Mouse (Mus musculus): ENCODE measurements around the gene Wdr64.

The Wdr64 gene

DNA sequence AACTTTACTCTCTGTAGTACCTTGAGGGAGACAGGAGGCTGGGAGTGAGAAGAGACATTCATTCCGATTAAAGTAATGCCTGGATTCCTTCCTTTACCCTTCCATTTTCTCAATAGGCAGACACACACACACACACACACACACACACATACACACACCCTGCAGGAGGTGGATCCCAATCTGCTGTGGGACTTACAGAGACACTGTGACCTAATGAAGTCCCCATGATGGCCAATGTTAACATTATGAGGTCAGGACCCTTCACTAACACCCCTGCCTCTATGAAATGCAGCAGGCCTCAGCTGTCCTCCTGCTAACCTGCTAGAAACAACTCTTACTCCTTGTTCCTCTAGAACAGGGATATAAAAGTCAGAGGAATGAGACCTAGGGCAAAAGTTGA lies at the start of gene Wdr64:
Gene Wdr64, plus strand, starts transcription at position 301 of the 400 bp plus-strand sequence.
- in situ Hi-C loops (cut with MboI) = loop anchor here (10.0 kb wide), 1 partner anchor 187 kb away; the partner anchor contains the start of gene Exo1

DNA sequence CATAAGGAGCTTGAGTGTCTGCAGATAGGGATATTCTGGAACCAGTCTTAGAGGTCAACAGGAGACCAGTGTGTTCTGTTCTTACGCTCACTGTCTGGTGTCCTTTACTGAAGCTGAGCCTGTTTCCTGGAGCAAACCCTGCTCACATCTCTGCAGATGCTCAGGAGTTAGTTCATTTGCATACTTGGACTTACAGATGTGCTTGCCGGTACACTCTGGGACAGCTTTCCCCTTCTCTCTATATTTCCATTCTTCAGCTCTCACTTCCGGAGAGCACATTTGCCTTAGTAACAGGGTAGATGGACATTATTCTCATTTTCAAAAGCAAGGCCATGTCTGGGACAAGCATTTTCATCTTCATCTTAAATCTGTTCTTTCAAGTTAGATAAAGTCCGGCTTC lies 49.8 kb upstream of the Wdr64 start:
- in situ Hi-C loops (cut with MboI) = no loop called here

DNA sequence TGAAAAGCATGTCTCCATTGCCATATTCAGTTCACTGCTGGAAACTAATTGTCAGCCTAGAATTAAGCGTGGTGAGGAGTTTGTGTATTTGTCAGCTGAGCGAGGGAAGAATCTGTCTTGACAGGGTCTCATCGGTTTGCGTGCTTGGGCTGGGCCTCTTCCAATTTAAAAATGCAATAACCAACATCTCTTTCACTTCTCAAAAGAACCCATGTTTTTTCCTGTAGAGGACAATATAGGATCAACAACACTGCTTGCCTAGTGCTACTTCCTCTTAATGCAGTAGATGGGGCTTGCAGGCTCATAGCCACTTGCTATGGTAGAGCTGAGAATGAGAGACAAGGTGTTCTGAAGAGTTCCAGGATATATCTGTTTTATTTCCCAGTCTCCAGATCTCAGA lies 38.5 kb upstream of the Wdr64 start:
- in situ Hi-C loops (cut with MboI) = no loop called here

DNA sequence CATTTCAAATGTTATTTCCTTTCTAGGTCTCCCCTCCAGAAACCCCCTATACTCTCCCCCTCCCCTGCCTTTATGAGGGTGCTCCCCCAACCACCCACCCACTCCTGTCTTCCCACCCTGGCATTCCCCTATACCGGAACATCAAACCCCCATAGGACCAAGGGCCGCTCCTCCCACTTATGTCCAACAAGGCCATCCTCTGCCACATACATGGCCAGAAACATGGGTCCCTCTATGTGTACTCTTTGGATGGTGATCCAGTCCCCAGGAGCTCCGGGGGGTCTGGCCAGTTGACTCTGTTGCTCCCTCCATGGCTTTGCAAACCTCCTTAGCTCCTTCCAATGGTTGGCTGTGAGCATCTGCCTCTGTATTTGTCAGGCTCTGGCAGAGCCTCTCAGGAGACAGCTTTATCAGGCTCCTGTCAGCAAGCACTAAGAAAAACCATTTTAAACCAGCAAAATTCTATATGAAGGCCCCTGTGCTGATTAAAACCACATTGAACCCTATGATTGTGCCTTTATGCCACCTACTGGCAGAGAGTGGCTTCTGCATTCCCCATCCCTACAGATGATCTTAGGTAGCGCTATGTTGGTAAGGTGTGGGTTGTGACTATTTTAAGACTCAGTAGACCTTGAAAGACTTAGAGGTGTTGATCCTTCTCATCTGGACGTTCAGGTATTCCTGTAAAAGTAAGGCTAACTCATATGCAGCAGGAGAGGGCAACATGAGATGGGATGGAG lies 29.6 kb upstream of the Wdr64 start:
- in situ Hi-C loops (cut with MboI) = loop anchor here (5.0 kb wide), 1 partner anchor 42 kb away; the partner anchor contains the start of gene Fh1

DNA sequence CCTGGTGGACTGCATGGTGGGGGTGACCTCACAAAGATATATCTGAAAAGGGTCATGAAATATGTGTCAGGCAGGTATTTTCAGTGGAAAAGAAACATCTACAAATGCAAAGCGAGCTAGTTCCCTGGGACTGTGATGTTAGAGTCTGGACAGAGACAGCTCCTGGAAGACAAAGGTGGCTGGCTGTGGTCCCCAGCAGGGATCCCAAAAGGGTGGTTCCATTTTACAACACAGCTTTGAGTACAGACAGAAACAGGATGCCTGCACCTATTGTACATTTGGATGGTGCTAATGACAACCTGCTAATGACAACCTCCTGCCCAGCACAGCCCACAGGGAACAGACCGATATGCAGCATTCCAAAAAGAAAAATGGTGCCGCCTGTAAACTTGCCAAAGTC lies 28.9 kb upstream of the Wdr64 start:
- in situ Hi-C loops (cut with MboI) = loop anchor here (5.0 kb wide), 1 partner anchor 42 kb away; the partner anchor contains the start of gene Fh1

DNA sequence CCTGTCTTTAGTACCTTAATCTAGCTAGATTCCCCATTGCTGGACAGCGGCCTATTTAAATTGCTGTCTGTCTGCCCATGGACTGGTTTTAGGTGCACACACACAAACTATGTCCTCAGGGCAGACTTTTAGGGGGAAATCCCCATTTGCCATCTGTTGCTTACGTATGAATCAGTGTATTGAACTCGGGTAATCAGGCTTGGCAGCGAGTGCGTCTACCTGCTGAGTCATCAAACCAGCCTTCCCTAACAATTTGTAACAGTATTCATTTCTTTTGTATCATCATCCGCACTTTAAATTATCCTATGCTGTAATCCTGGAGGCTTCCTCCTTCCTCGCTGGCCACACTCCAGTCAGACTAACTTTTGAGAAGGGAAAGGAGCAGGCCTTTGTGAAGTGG lies 28.4 kb upstream of the Wdr64 start:
- in situ Hi-C loops (cut with MboI) = no loop called here

DNA sequence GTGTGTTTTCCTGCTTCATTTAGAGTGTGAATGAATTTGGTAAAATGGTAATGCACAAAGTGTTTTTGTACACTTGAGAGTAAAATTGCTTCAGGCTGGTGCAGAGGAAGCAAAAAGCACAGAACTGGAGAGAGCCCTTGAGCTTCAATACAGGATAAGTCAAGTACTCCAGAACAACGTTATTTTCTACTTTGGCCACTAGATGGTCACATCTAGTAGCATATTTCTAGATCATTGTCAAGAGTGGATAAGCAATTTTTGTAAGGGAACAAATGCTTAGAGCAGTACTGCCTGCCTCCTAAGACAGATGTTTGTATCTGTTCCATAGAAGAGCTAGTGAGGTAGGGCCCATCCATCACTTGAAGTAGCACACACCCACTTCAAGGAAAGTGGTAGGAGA lies 26.8 kb upstream of the Wdr64 start:
- in situ Hi-C loops (cut with MboI) = no loop called here

DNA sequence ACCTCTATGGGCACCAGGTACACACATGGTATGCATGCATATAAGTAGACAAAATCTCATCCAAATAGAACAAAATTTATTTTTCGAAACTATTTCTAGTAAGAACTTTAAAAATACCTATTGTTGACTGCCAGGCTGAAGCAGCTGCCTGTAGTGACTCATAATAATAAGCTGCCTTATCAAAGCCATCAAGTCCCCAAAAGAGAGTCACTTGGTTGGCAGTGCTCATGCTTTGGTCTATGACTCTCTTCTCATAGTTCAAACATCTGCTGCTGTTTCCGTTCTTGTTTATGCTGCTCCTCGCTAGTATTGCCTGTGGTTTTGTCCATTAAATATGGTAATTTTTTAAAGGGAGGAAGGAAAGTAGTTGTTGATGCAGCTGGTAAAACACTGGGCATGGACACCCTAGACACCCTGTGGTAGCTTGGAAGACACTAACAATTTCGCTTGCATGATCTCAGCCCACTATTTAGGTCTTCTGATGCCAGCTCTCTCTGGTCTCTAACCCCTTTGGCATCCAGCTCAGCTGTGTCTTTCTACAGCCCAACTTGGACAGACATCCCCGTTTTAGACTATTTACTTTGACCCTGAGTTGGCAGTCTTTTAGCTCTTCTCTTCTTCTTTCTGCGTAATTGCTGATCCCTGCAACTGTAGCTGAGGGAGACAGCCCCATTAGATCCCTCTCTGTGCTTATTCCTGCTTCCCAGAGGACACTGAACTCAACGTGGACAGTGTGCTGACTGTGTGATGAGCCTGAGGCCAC lies 24.6 kb upstream of the Wdr64 start:
- in situ Hi-C loops (cut with MboI) = no loop called here

DNA sequence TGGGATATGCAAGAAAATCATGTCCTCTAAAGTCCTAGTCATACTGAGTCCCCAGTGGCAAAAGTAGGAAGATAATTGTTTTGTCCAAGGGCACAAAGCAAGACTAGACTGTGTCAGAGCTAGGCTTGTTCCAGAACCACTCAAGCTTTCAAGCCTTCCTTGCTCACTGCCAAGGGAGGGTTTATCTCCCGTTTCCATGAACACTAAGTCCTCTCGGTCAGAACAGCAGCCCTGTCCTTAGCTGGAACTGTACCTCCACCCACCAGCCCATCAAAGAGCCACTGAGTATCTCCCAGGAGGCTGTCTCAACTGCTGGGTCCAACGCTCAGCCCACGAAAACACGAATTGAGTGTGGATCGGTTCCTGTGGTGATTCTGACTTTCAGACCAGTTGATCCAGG lies 23.3 kb upstream of the Wdr64 start:
- in situ Hi-C loops (cut with MboI) = no loop called here

DNA sequence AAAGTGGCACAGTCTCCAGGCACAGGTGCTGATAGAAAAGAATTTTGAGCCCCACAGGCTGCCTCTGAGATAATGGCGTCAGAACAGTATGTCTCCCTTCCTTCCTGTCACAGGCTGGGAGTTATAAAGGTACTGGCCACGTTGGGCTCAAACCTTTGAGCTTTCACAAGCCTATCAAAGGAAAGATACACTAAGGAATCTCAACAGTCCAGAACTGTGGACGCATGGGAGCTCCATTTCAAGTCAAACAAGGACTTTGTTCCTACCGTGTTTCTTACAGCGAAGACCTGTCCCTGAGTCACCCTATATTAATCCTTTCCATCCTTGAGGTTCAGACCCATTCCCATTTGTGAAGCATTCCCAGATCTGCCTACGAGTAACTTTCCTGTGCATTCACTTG lies 20.9 kb upstream of the Wdr64 start:
- in situ Hi-C loops (cut with MboI) = no loop called here

DNA sequence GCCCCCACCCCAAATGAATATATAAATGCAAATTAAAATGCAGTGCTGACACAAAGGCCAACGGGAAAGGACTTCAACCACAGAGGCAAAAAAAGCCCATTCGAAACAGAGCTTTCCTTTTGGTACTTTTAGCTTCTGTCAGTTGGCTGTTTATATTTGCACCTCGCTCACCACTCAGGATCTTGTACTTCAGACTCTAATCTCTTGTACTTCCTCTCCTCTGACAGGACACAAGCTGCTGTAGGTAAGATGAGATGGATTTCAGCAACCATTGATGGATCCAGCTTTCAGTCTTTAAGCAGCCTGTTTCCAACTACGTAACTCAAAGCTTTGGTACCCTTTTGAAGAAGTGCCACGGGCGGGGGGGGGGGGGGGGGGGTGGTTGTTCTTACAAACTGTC lies 17.4 kb upstream of the Wdr64 start:
- in situ Hi-C loops (cut with MboI) = no loop called here

DNA sequence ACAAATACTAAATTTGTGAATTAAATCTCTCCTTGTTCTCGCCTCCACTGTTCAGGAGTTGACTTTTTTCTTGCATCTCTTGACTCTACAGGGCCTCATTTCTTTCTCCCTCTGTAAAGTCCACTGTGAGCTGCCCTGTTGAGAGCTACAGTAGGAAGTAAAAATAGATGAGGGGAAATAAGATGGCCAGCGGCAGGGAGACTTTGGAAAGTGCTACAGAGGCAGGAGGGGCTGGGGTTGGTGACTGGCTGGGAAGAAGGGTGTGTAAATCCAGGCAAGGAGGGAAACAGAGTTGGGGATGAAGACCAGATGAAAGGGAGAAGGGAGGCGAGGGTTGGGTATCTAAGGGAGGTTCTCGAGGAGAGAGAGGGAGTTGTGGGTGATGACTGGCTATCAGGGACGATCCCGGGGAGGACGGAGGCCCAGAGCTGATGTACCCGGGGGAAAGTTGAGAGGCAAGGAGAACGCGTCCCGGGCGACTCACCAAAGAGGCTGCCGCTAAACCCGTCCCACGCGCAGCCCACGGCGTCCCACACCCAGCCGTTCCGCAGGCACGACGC lies 6.6 kb upstream of the Wdr64 start:
- in situ Hi-C loops (cut with MboI) = loop anchor here (10.0 kb wide), 1 partner anchor 193 kb away; the partner anchor contains the start of gene Exo1

DNA sequence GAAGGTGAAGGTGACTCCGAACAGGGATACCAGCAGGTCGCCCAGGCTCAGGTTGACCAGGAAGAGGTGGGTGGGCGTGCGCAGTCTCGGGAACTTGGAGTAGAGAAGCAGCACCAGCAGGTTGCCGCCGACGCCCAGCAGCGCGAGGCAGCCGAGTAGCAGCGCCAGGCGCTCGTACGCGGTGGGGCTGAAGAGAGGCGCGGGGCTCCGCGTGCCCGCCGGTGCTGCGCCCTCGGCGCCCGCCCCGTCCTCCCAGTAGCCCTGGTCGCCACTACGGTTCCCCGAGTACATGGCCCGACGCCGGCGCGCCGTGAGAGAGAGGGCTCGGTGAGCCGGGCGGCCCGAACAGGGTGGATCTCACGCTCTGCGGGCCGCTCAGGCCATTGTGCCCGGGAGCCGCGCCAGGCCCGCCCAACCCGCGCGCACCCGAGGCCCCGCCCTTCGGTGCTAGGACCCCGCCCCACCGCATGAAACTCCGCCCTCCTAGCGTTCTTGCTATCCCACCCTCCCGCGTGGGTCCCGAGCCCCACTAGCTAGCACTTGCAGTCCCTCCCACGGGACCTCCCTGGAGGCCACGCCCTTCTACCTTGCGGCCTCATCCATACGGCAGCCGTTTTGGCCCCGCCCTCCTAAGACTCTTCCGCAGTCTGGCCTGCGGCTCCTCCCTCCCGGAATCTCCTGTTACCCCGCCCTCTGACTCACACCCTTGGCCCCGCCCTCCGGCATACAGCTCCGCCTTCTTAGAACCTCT lies 6.0 kb upstream of the Wdr64 start, which contains the start of the genes Opn3 and Chml:
Gene Opn3, minus strand, starts transcription at position 531 of the 751 bp plus-strand sequence.
Gene Chml, minus strand, starts transcription at position 656 of the 751 bp plus-strand sequence.
- in situ Hi-C loops (cut with MboI) = loop anchor here (10.0 kb wide), 1 partner anchor 192 kb away; the partner anchor contains the start of gene Exo1

DNA sequence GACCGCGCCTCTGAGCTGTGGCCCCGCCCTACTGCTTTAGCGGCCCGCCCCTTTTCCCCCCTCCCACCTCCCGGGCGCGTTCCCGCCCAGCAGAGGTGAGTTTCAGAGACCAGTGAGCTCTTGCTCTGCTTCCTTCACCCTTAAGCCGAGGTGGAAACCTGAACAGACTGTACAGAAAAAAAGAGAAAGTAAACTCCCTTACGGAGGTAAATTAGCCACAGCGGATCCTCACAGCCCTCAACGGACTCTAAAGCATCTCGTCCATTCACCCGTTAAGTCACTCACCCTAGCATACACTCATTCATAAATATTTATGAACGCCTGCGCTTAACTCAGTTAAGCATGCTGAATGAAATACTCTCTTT lies 5.4 kb upstream of the Wdr64 start:
- in situ Hi-C loops (cut with MboI) = loop anchor here (10.0 kb wide), 1 partner anchor 192 kb away; the partner anchor contains the start of gene Exo1

DNA sequence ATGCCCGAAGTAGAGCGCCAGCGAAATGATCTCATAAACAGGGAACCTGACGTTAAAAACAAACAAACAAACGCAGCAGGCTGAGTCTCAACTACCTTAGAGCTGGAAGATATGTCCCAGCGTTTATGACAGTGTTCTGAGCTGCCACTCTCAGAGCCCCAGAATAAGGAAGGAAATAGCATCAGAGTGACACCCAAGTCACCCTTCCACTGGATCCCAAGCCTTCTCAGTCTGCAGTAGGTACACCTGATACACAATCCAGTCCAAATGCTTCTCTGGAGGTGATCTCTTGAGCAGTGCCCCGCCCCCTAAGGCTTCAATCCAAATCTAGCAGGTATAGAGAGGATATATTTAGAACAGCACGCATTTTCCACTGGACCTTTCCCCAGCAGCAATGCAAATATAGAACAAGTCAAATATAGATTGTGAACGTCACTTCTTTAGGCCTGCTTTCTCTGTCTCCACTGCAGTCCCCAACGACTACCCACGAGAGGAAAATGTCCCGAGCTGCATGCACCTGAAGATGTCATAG lies 4.9 kb upstream of the Wdr64 start:
- in situ Hi-C loops (cut with MboI) = loop anchor here (10.0 kb wide), 1 partner anchor 191 kb away; the partner anchor contains the start of gene Exo1

DNA sequence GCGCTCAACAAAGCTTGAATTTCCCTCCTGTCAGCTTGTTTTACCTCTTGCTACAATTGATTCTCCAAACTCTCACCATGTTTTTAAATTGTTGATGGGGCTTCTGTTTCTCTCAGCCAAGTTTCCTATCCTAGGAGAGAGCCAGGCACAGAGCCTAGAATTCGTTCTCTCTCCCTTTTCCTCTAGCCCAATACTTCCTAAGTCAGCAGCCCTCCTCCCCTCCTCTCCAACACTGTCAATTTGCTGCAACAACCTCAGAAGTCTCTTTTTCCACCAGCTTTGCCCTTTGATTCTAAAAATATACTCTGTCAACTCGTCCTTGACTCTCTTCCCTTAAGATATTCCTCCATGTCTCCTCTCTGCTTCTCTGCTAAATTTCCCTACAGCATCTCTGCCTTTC lies 982 bp downstream of the Wdr64 start:
- in situ Hi-C loops (cut with MboI) = loop anchor here (10.0 kb wide), 1 partner anchor 185 kb away; the partner anchor contains the start of gene Exo1

DNA sequence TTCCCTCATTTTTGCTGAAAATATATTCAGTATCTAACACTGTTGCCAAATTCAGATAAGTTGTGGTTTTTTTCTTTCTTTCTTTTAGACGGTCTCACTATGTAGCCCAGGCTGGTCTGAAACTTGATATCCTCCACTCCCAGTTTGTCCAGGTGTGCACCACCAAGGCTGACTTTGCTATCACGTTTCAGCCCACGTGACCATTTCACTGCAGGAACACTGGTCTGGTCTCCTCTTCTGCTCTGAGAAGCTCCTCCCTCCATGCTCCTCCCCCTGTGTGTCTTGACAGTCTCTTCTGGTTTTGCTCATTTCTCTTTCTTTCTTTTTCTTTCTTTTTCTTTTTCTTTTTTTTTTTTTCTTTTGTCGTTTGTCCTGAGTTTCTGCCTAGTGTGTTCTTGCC lies 1.4 kb downstream of the Wdr64 start:
- in situ Hi-C loops (cut with MboI) = loop anchor here (10.0 kb wide), 1 partner anchor 185 kb away; the partner anchor contains the start of gene Exo1

DNA sequence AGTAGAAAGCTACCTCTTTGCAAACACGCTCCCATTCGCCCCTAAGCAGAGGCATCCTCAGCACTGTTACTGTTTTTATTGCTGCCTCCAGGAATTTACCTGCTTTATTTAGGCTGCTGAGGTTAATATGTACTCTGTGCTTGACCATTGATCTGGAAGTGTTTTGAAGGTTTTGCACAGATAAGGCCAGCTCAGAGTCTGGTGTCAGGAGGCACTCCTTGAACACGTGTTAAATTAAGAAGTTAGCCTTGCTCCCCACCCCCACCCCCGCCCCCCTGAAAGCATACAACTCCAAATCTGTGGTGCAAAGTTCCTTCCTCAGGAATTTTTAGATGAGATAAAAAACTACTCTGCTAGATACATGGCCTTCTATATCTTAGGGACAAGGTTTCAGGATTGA lies 2.8 kb downstream of the Wdr64 start:
- in situ Hi-C loops (cut with MboI) = no loop called here

DNA sequence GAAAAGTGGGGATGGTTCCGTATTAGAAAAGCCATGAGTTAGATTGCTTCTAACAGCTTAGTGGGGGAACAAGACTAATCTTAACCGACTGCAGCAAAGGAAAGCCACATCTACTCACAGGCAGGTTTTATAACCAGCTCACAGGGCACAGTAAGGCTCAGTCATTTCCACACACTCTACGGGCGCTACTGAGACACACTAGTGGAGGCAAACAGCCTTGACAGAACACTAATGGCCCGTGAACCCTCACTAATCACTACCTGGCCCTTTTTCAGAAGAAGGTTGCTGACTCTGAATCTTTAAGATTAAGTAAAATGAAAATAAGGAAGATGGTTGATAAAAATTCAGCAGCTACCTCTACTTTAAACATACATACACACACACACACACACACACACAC lies 9.2 kb downstream of the Wdr64 start:
- in situ Hi-C loops (cut with MboI) = no loop called here

DNA sequence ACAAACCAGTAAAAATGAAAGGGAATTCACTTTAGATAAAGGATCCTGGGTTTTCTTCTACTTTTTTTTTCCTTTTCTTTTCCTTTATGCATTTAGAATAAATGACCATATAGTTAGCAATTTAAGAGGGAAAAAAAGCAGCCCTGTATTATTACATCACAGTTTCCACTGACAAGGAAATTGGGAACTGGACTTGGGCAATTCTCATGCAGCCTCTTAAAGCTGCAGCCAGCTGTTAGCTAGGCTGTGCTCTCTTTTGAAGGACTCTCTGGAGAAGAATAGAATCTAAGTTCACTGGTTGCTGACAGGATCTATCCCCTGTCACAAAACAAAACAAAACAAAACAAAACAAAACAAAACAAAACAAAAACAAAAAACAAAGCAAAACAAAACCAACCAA lies 9.6 kb downstream of the Wdr64 start:
- in situ Hi-C loops (cut with MboI) = no loop called here

DNA sequence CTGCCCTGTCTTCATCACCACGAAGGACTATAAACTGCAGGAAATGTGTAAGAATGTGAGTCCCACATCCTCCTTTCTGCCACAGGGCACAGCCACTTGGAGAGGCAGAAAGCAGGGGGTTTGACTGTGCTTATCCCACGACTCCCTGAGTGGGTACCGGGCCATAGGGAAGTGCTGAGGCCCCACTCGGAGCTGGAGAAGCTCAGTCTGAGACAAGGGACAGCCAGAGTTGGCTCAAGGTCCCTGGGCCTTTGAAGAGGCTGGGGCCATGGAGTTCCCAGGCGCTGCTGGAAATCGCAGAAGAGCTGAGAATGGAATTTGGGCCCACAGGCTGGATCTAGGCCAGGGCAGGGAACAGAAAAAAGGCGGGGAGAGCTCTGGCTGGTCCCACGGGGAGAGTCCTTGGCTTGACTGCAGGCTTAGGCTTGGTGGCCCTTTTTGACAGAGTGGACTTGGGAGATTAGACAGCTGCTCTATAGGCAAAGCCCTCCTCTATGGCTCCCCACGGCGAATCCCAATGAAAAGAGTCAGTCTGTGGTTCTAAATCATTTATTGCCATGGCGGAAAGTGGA lies 14.0 kb downstream of the Wdr64 start:
- in situ Hi-C loops (cut with MboI) = no loop called here
